Mouse (Mus musculus) heart, postnatal 0 days (tissue): ENCODE data around the gene Rrp36.

Source experiments
- CTCF ChIP-seq: IDR thresholded peaks from 2 replicates; pipeline ENCODE4 v1.5.1; 2016; ENCODE audit warnings: antibody characterized with exemption, control low read depth, low read depth
- EP300 ChIP-seq: IDR thresholded peaks from 2 replicates; pipeline ENCODE4 v1.6.1; 2016; ENCODE audit warnings: antibody characterized with exemption, low read depth

DNA sequence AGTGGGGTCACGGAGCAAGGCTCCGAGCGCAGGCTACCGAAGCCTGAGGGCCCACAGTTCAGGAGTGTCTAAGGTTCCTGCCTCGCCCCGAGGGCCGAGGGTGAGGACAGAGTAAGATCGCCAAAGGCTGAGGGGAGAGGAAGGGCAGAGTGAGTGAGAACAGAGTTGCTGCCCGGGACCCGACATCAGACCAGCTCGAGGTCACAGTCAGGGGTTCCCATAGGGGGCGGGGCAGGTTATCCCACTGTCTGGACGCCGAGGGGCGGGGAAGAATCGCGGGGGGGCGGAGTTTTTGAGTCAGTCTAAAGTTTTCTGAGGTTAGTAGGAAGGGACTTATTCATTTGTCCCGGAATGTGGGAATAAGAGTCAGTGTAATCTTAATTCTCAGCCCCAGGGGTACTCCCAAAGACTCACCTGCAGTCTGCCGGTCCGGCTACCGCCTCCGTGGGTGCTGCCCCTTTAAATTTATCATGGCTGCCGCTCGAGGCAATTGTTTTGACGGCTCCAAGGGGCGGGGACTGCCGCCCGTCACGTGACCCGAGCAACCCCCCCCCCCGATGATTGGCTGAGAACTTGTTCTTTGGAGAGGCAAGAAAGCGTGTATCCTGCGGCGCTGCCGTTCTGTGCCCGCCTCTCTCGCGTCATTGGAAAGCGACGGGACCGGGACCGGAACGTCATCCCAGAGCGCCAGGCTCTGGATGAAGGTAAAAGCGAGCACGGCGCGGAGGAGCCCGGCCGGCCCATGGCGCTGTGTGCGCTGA, 28.4 kb downstream of the Rrp36 start, which contains the start of the genes Klc4 and Mrpl2:
- TF ChIP-seq CTCF (no peak), EP300 (peak; percentile 76)
